Mouse (Mus musculus): ENCODE measurements at regions not wholly inside any gene's neighbourhood (a gene's known extent, or its start where the extent isn't known, plus 50 kb on each side); places are given as distances from the start of the nearest gene placed in this dataset.

GRCm38 (mm10) chr14:98808117-98808516 is 186.0 kb downstream of the Rpl36a-ps1 start:
- H3K4me1 ChIP-seq (ENCODE audit: control insufficient read depth, insufficient read depth, low read length), result no peaks in the 10 kb centered on the region
- H3K4me3 ChIP-seq (ENCODE audit: insufficient read depth, low read length), result no peak overlapping the region
- TF ChIP-seq POLR2A (IDR thresholded peaks at IDR 0.05; ENCODE audit: borderline replicate concordance, low read depth, low read length), result no peak
- TF ChIP-seq CTCF (IDR thresholded peaks at IDR 0.05; ENCODE audit: low read depth, low read length), result no peak
- H3K27ac ChIP-seq (ENCODE audit: insufficient read depth, low read depth, low read length), result no peak overlapping the region

- Histone ChIP-seq H3K27ac (ENCODE audit: insufficient read depth, low read depth, low read length) (no peak overlapping the region), H3K4me3 (ENCODE audit: insufficient read depth, low read length) (no peak overlapping the region), H3K4me1 (ENCODE audit: control insufficient read depth, insufficient read depth, low read length) (no peaks in the 10 kb centered on the region)
- TF ChIP-seq CTCF (IDR thresholded peaks at IDR 0.05; ENCODE audit: low read depth, low read length) (no peak), POLR2A (IDR thresholded peaks at IDR 0.05; ENCODE audit: borderline replicate concordance, low read depth, low read length) (no peak)
Observed at GRCm38 (mm10) chr14:98805066-98805465, 189.1 kb downstream of the Rpl36a-ps1 start.

- no peak overlapping the region for H3K4me3 ChIP-seq (ENCODE audit: insufficient read depth, low read length)
- TF ChIP-seq CTCF (IDR thresholded peaks at IDR 0.05; ENCODE audit: low read depth, low read length) (no peak), POLR2A (IDR thresholded peaks at IDR 0.05; ENCODE audit: borderline replicate concordance, low read depth, low read length) (no peak)
- no peaks in the 10 kb centered on the region for H3K4me1 ChIP-seq (ENCODE audit: control insufficient read depth, insufficient read depth, low read length)
- no peak overlapping the region for H3K27ac ChIP-seq (ENCODE audit: insufficient read depth, low read depth, low read length)
Observed at GRCm38 (mm10) chr14:98801293-98801692, 192.8 kb downstream of the Rpl36a-ps1 start.

GRCm38 (mm10) chr14:98791970-98792369 is 202.1 kb downstream of the Rpl36a-ps1 start:
- Histone ChIP-seq H3K27ac (ENCODE audit: insufficient read depth, low read depth, low read length) (no peak overlapping the region), H3K4me3 (ENCODE audit: insufficient read depth, low read length) (no peak overlapping the region), H3K4me1 (ENCODE audit: control insufficient read depth, insufficient read depth, low read length) (no peaks in the 10 kb centered on the region)
- no peak for TF ChIP-seq CTCF (IDR thresholded peaks at IDR 0.05; ENCODE audit: low read depth, low read length)
- TF ChIP-seq POLR2A (IDR thresholded peaks at IDR 0.05; ENCODE audit: borderline replicate concordance, low read depth, low read length), result no peak

DNA sequence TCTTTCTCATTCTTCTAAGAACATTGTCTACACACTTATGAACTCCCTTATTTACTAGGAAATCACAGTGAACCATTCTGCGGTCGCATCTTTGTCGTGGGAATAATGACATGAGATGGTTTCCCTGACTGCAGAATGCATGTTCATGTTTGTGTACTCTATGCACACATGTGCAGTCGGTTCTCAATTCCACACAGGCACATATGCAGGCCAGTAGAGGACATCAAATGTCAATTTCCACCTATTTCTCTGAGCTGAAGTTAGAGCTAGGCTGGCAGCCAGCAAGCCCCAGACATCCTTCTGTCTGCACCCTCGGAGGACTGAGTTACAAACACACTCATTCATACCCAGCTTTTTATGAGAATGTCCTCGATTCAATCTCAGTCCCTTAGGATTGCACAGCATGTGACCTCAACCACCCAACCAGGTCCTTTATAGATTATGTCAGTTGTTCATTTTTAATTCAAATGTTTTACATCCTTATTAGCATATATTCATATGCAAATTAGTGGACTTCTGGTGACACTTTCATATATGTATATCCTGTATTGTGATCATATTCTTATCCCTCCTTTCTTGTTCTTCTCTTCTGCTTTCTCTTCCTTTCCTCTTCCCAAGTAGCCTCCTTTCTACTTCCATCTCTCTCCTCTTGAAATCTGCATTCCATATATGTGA is 202.7 kb downstream of the Rpl36a-ps1 start:
- TF ChIP-seq CTCF (IDR thresholded peaks at IDR 0.05; ENCODE audit: low read depth, low read length) (no peak), POLR2A (IDR thresholded peaks at IDR 0.05; ENCODE audit: borderline replicate concordance, low read depth, low read length) (no peak)

DNA sequence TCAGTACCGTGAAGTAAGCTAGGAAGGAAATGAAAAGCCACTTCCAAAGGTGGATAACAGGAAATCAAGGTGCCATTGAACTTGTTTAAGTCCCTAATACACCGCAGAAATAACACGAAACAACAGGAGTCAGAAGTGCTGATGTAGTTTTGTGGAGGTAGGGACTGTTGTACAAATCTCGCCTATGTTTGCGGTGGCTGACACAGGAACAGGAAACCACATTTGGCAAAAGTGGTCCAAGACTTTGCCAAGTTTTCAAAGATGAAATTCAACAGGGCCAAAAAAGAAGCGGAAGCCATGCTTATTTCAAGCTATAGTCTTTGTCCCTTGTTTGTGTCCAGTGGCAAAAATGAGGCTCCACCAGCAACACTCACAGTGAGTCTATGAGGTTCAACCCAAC is 204.3 kb downstream of the Rpl36a-ps1 start:
- no peaks in the 10 kb centered on the region for H3K4me1 ChIP-seq (ENCODE audit: control insufficient read depth, insufficient read depth, low read length)
- H3K4me3 ChIP-seq (ENCODE audit: insufficient read depth, low read length), result no peak overlapping the region
- TF ChIP-seq CTCF (IDR thresholded peaks at IDR 0.05; ENCODE audit: low read depth, low read length) (no peak), POLR2A (IDR thresholded peaks at IDR 0.05; ENCODE audit: borderline replicate concordance, low read depth, low read length) (no peak)
- H3K27ac ChIP-seq (ENCODE audit: insufficient read depth, low read depth, low read length), result no peak overlapping the region

More for the DNA sequence above, 202.7 kb downstream of the Rpl36a-ps1 start:
- H3K27ac ChIP-seq (ENCODE audit: insufficient read depth, low read depth, low read length), result no peak overlapping the region
- H3K4me1 ChIP-seq (ENCODE audit: control insufficient read depth, insufficient read depth, low read length), result no peaks in the 10 kb centered on the region
- H3K4me3 ChIP-seq (ENCODE audit: insufficient read depth, low read length), result no peak overlapping the region

DNA sequence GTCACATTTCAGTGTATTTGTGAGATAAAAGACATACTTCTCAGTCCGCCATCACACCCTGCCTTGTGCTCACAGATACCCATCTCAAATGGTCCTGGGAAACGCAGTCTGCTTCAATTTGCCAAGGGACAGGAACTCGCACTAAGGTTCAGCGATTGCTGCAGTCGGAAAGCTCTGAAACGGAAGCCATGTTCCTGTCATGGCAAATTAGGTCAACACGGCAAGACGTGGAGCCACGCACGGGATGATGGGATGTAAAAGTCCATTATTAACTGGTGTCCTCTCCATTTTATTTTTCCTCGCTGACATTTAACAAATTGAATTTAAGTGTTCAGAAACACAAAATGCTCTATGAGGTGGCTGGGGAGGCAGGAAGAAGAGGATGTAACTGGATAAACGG is 212.4 kb downstream of the Rpl36a-ps1 start:
- no peak for TF ChIP-seq POLR2A (IDR thresholded peaks at IDR 0.05; ENCODE audit: borderline replicate concordance, low read depth, low read length)
- no peak for TF ChIP-seq CTCF (IDR thresholded peaks at IDR 0.05; ENCODE audit: low read depth, low read length)

GRCm38 (mm10) chr14:98772080-98772479 is 222.0 kb downstream of the Rpl36a-ps1 start:
- Histone ChIP-seq H3K4me3 (ENCODE audit: insufficient read depth, low read length) (no peak overlapping the region), H3K4me1 (ENCODE audit: control insufficient read depth, insufficient read depth, low read length) (no peaks in the 10 kb centered on the region), H3K27ac (ENCODE audit: insufficient read depth, low read depth, low read length) (no peak overlapping the region)
- no peak for TF ChIP-seq POLR2A (IDR thresholded peaks at IDR 0.05; ENCODE audit: borderline replicate concordance, low read depth, low read length)
- TF ChIP-seq CTCF (IDR thresholded peaks at IDR 0.05; ENCODE audit: low read depth, low read length), result no peak

More for the DNA sequence above, 212.4 kb downstream of the Rpl36a-ps1 start:
- Histone ChIP-seq H3K4me1 (ENCODE audit: control insufficient read depth, insufficient read depth, low read length) (no peaks in the 10 kb centered on the region), H3K27ac (ENCODE audit: insufficient read depth, low read depth, low read length) (no peak overlapping the region), H3K4me3 (ENCODE audit: insufficient read depth, low read length) (no peak overlapping the region)

- Histone ChIP-seq H3K4me1 (ENCODE audit: control insufficient read depth, insufficient read depth, low read length) (no peaks in the 10 kb centered on the region), H3K4me3 (ENCODE audit: insufficient read depth, low read length) (no peak overlapping the region), H3K27ac (ENCODE audit: insufficient read depth, low read depth, low read length) (no peak overlapping the region)
- no peak for TF ChIP-seq CTCF (IDR thresholded peaks at IDR 0.05; ENCODE audit: low read depth, low read length)
- no peak for TF ChIP-seq POLR2A (IDR thresholded peaks at IDR 0.05; ENCODE audit: borderline replicate concordance, low read depth, low read length)
Observed at GRCm38 (mm10) chr14:98768845-98769244, 225.3 kb downstream of the Rpl36a-ps1 start.

GRCm38 (mm10) chr14:98767481-98767880 is 226.6 kb downstream of the Rpl36a-ps1 start:
- TF ChIP-seq CTCF (IDR thresholded peaks at IDR 0.05; ENCODE audit: low read depth, low read length) (no peak), POLR2A (IDR thresholded peaks at IDR 0.05; ENCODE audit: borderline replicate concordance, low read depth, low read length) (no peak)

More at GRCm38 (mm10) chr14:98767481-98767880, 226.6 kb downstream of the Rpl36a-ps1 start:
- Histone ChIP-seq H3K4me3 (ENCODE audit: insufficient read depth, low read length) (no peak overlapping the region), H3K27ac (ENCODE audit: insufficient read depth, low read depth, low read length) (no peak overlapping the region), H3K4me1 (ENCODE audit: control insufficient read depth, insufficient read depth, low read length) (no peaks in the 10 kb centered on the region)

All from bone marrow macrophage, adult 2 months (primary cell).